Mouse (Mus musculus): Measurements from ENCODE around the gene Gm9789. TPM values are rescaled to one million over a fixed set of nuclear protein-coding genes. Genes with fewer than 3 reads are reported as not detected.

Gene Gm9789
- total and polyA plus RNA-seq, 3 experiments, result not detected

DNA sequence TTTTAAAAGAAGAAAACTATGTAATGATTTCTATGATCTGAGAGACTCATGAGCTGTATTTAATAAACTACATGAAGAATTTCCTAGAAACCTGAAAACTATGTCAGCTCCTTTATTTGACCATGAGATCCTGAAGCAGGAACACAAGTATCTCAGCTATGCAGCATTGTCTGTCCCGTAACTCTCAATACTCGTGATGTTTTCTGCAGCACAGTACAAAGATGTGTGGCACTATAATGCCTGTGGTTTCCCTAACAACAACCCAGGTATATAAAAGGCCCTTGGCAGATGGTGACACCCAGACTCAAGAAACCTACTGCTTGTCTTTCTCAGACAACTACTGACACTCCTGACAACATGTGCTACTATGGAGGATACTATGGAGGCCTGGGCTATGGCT, 16.7 kb downstream of the Gm9789 start, which contains the start of gene 1110057P08Rik:
TSS of gene 1110057P08Rik (plus strand) at position 301 of the 400 bp plus-strand sequence.
- Histone ChIP-seq H3K9me3 (replicated peaks; ENCODE audit: low read length) (peaks cover 41% of the 10 kb centered on the region), H3K36me3 (replicated peaks in 1 of 2; ENCODE audit: control insufficient read depth in 1 of 2, insufficient read depth in 1 of 2, low read length in 1 of 2) (no peaks in the 10 kb centered on the region), H3K9ac (ENCODE audit: insufficient read depth, low read depth) (no peak within 1 kb of the TSS), H3K4me2 (ENCODE audit: insufficient read depth, low read depth, poor library complexity, severe bottlenecking) (no peak within 1 kb of the TSS), H3K4me1 (ENCODE audit: control insufficient read depth in 1 of 2, insufficient read depth in 2 of 2) (no peaks in the 10 kb centered on the region), H3K27ac (ENCODE audit: insufficient read depth, low read depth) (no peak within 1 kb of the TSS), H3K27me3 (replicated peaks) (no peaks in the 10 kb centered on the region), H3K79me2 (replicated peaks; ENCODE audit: control insufficient read depth, extremely low read depth, insufficient read depth, poor library complexity, severe bottlenecking) (no peaks in the 10 kb centered on the region), H3K4me3 (replicated peaks in 1 of 3; ENCODE audit: low read depth in 2 of 3, low read length in 2 of 3, poor library complexity in 1 of 3) (no peak within 1 kb of the TSS)
- dilution Hi-C loops (cut with MboI; ENCODE audit: extremely low pct_ligation_motif_present, extremely low pct_unique_long_range_greater_than_20kb, low sequenced_read_pairs) (no loop called here), in situ Hi-C loops (cut with MboI; ENCODE audit: low pct_ligation_motif_present, low pct_unique_long_range_greater_than_20kb, low sequenced_read_pairs) (no loop called here)
- TF ChIP-seq MAZ (IDR thresholded peaks at IDR 0.05; ENCODE audit: low read depth, low read length), result no peak
- no peak for TF ChIP-seq ZMIZ1 (IDR thresholded peaks at IDR 0.05; ENCODE audit: low read depth, low read length)
- no peak for TF ChIP-seq MYC (IDR thresholded peaks at IDR 0.05; ENCODE audit: low read depth, low read length)
- no peak for DNase-seq (ENCODE audit: extremely low read depth)

DNA sequence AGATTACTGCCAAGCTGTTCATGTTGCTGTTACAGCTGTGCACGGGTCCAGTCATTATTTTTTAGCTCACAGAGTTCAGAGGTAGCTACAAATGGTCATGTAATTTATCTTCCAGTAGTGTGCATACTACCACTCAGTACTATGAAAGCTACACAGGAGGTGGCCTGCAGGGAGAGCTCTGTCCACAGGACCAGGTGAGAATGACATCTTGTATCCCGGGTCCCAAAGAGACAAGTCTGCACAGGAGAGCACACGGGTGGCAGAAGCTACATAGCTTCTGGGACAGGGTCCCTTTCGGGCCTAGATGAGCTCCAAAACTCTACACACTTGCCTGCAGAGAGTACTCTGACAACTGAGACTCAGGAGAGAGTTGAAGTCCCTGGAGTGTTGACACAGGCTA, 30.9 kb downstream of the Gm9789 start:
- H3K9ac ChIP-seq (ENCODE audit: insufficient read depth, low read depth), result no peak overlapping the region
- in situ Hi-C loops (cut with MboI; ENCODE audit: low pct_ligation_motif_present, low pct_unique_long_range_greater_than_20kb, low sequenced_read_pairs) (no loop called here), dilution Hi-C loops (cut with MboI; ENCODE audit: extremely low pct_ligation_motif_present, extremely low pct_unique_long_range_greater_than_20kb, low sequenced_read_pairs) (no loop called here)
- no peak overlapping the region for H3K4me3 ChIP-seq (replicated peaks in 1 of 3; ENCODE audit: low read depth in 2 of 3, low read length in 2 of 3, poor library complexity in 1 of 3)
- no peak for DNase-seq (ENCODE audit: extremely low read depth)
- H3K79me2 ChIP-seq (replicated peaks; ENCODE audit: control insufficient read depth, extremely low read depth, insufficient read depth, poor library complexity, severe bottlenecking), result no peaks in the 10 kb centered on the region
- H3K9me3 ChIP-seq (replicated peaks; ENCODE audit: low read length), result peaks cover 16% of the 10 kb centered on the region
- H3K4me2 ChIP-seq (ENCODE audit: insufficient read depth, low read depth, poor library complexity, severe bottlenecking), result no peak overlapping the region
- H3K27me3 ChIP-seq (replicated peaks), result no peaks in the 10 kb centered on the region
- no peak for TF ChIP-seq ELF1 (IDR thresholded peaks at IDR 0.05; ENCODE audit: low read depth, low read length)
- no peak for TF ChIP-seq CHD2 (IDR thresholded peaks at IDR 0.05; ENCODE audit: low read length)
- TF ChIP-seq ZKSCAN1 (IDR thresholded peaks at IDR 0.05; ENCODE audit: borderline replicate concordance, low read depth, low read length), result no peak
- TF ChIP-seq CHD1 (IDR thresholded peaks at IDR 0.05; ENCODE audit: low read depth, low read length), result no peak
- no peak for TF ChIP-seq RAD21 (IDR thresholded peaks at IDR 0.05; ENCODE audit: low read depth, low read length)
- no peak for TF ChIP-seq NELFE (IDR thresholded peaks at IDR 0.05; ENCODE audit: low read depth, low read length)
- no peaks in the 10 kb centered on the region for H3K36me3 ChIP-seq (replicated peaks in 1 of 2; ENCODE audit: control insufficient read depth in 1 of 2, insufficient read depth in 1 of 2, low read length in 1 of 2)
- H3K27ac ChIP-seq (ENCODE audit: insufficient read depth, low read depth), result no peak overlapping the region
- H3K4me1 ChIP-seq (ENCODE audit: control insufficient read depth in 1 of 2, insufficient read depth in 2 of 2), result no peaks in the 10 kb centered on the region

DNA sequence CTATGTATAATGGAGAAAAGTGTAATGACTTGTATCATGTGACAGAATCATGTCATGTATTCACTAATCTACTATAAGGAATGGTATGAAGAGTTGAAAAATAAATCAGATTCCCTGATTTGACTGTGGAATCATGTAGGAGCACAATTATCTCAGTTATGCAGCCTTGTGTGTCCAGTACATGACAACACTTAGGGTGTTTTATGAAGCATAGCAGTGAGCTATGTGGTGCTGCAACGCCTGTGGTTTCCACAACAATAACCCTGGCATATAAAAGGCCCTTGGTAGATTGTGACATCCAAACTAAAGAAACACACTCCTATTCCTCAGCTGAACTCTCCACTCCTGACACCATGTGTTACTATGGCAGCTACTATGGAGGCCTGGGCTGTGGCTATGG, 47.8 kb downstream of the Gm9789 start, which contains the start of gene Krtap20-2:
TSS of gene Krtap20-2 (plus strand) at position 301 of the 400 bp plus-strand sequence.
- H3K79me2 ChIP-seq (replicated peaks; ENCODE audit: control insufficient read depth, extremely low read depth, insufficient read depth, poor library complexity, severe bottlenecking), result no peaks in the 10 kb centered on the region
- no peaks in the 10 kb centered on the region for H3K27me3 ChIP-seq (replicated peaks)
- no peaks in the 10 kb centered on the region for H3K36me3 ChIP-seq (replicated peaks in 1 of 2; ENCODE audit: control insufficient read depth in 1 of 2, insufficient read depth in 1 of 2, low read length in 1 of 2)
- TF ChIP-seq RAD21 (IDR thresholded peaks at IDR 0.05; ENCODE audit: low read depth, low read length) (no peak), EP300 (IDR thresholded peaks at IDR 0.05; ENCODE audit: low read length) (no peak), IRF4 (IDR thresholded peaks at IDR 0.05; ENCODE audit: low read depth, low read length) (no peak), RCOR1 (conservative IDR thresholded peaks at IDR 0.05; ENCODE audit: low read depth, low read length) (no peak)
- in situ Hi-C loops (cut with MboI; ENCODE audit: low pct_ligation_motif_present, low pct_unique_long_range_greater_than_20kb, low sequenced_read_pairs) (no loop called here), dilution Hi-C loops (cut with MboI; ENCODE audit: extremely low pct_ligation_motif_present, extremely low pct_unique_long_range_greater_than_20kb, low sequenced_read_pairs) (no loop called here)
- H3K27ac ChIP-seq (ENCODE audit: insufficient read depth, low read depth), result no peak within 1 kb of the TSS
- no peak within 1 kb of the TSS for H3K4me3 ChIP-seq (replicated peaks in 1 of 3; ENCODE audit: low read depth in 2 of 3, low read length in 2 of 3, poor library complexity in 1 of 3)
- H3K9ac ChIP-seq (ENCODE audit: insufficient read depth, low read depth), result no peak within 1 kb of the TSS
- no peak for DNase-seq (ENCODE audit: extremely low read depth)
- H3K4me1 ChIP-seq (ENCODE audit: control insufficient read depth in 1 of 2, insufficient read depth in 2 of 2), result no peaks in the 10 kb centered on the region
- H3K4me2 ChIP-seq (ENCODE audit: insufficient read depth, low read depth, poor library complexity, severe bottlenecking), result no peak within 1 kb of the TSS
- H3K9me3 ChIP-seq (replicated peaks; ENCODE audit: low read length), result peaks cover 25% of the 10 kb centered on the region

Other genes starting within 250 kb of the Gm9789 start
- gene Krtap19-9b, start 225.7 kb upstream of the Gm9789 start, total RNA-seq (2012; rRNA removed), result not detected in 2 replicates
- gene Krtap19-9b, start 225.7 kb upstream of the Gm9789 start, total RNA-seq (2014; rRNA removed), result not detected in 2 replicates
- gene Krtap19-9b, start 225.7 kb upstream of the Gm9789 start, polyA plus RNA-seq (2012; ENCODE audit: insufficient read length, low read depth), result not detected in 2 replicates
- not detected in 2 replicates for gene Krtap16-3, start 195.1 kb upstream of the Gm9789 start, total RNA-seq (2012; rRNA removed)
- not detected in 2 replicates for gene Krtap16-3, start 195.1 kb upstream of the Gm9789 start, total RNA-seq (2014; rRNA removed)
- not detected in 2 replicates for gene Krtap16-3, start 195.1 kb upstream of the Gm9789 start, polyA plus RNA-seq (2012; ENCODE audit: insufficient read length, low read depth)
- gene Krtap22-2, start 147.2 kb upstream of the Gm9789 start, total RNA-seq (2012; rRNA removed), result not detected in 2 replicates
- gene Krtap22-2, start 147.2 kb upstream of the Gm9789 start, total RNA-seq (2014; rRNA removed), result not detected in 2 replicates
- gene Krtap22-2, start 147.2 kb upstream of the Gm9789 start, polyA plus RNA-seq (2012; ENCODE audit: insufficient read length, low read depth), result not detected in 2 replicates
- gene Gm10229, start 142.7 kb upstream of the Gm9789 start, total RNA-seq (2012; rRNA removed), result not detected in 2 replicates
- gene Gm10229, start 142.7 kb upstream of the Gm9789 start, total RNA-seq (2014; rRNA removed), result not detected in 2 replicates
- gene Gm10229, start 142.7 kb upstream of the Gm9789 start, polyA plus RNA-seq (2012; ENCODE audit: insufficient read length, low read depth), result not detected in 2 replicates
- gene Krtap6-1, start 126.3 kb upstream of the Gm9789 start, total RNA-seq (2012; rRNA removed), result not detected in 2 replicates
- not detected in 2 replicates for gene Krtap6-1, start 126.3 kb upstream of the Gm9789 start, total RNA-seq (2014; rRNA removed)
- gene Krtap6-1, start 126.3 kb upstream of the Gm9789 start, polyA plus RNA-seq (2012; ENCODE audit: insufficient read length, low read depth), result not detected in 2 replicates
- gene Gm10228, start 116.5 kb upstream of the Gm9789 start, total RNA-seq (2012; rRNA removed), result not detected in 2 replicates
- gene Gm10228, start 116.5 kb upstream of the Gm9789 start, total RNA-seq (2014; rRNA removed), result not detected in 2 replicates
- gene Gm10228, start 116.5 kb upstream of the Gm9789 start, polyA plus RNA-seq (2012; ENCODE audit: insufficient read length, low read depth), result not detected in 2 replicates
- gene Krtap6-5, start 110.1 kb upstream of the Gm9789 start, total RNA-seq (2012; rRNA removed), result not detected in 2 replicates
- gene Krtap6-5, start 110.1 kb upstream of the Gm9789 start, total RNA-seq (2014; rRNA removed), result not detected in 2 replicates
- gene Krtap6-5, start 110.1 kb upstream of the Gm9789 start, polyA plus RNA-seq (2012; ENCODE audit: insufficient read length, low read depth), result not detected in 2 replicates
- not detected in 2 replicates for gene 1110025L11Rik, start 94.0 kb upstream of the Gm9789 start, total RNA-seq (2012; rRNA removed)
- not detected in 2 replicates for gene 1110025L11Rik, start 94.0 kb upstream of the Gm9789 start, total RNA-seq (2014; rRNA removed)
- gene 1110025L11Rik, start 94.0 kb upstream of the Gm9789 start, polyA plus RNA-seq (2012; ENCODE audit: insufficient read length, low read depth), result not detected in 2 replicates
- gene Krtap6-3, start 73.9 kb upstream of the Gm9789 start, total RNA-seq (2012; rRNA removed), result not detected in 2 replicates
- not detected in 2 replicates for gene Krtap6-3, start 73.9 kb upstream of the Gm9789 start, total RNA-seq (2014; rRNA removed)
- not detected in 2 replicates for gene Krtap6-3, start 73.9 kb upstream of the Gm9789 start, polyA plus RNA-seq (2012; ENCODE audit: insufficient read length, low read depth)
- not detected in 2 replicates for gene Gm6358, start 17.1 kb upstream of the Gm9789 start, total RNA-seq (2012; rRNA removed)
- gene Gm6358, start 17.1 kb upstream of the Gm9789 start, total RNA-seq (2014; rRNA removed), result not detected in 2 replicates
- not detected in 2 replicates for gene Gm6358, start 17.1 kb upstream of the Gm9789 start, polyA plus RNA-seq (2012; ENCODE audit: insufficient read length, low read depth)
- gene Gm10061, start 6.9 kb upstream of the Gm9789 start, total RNA-seq (2012; rRNA removed), result not detected in 2 replicates
- gene Gm10061, start 6.9 kb upstream of the Gm9789 start, total RNA-seq (2014; rRNA removed), result not detected in 2 replicates
- not detected in 2 replicates for gene Gm10061, start 6.9 kb upstream of the Gm9789 start, polyA plus RNA-seq (2012; ENCODE audit: insufficient read length, low read depth)
- gene Gm7735, start 11.5 kb downstream of the Gm9789 start, total RNA-seq (2012; rRNA removed), result not detected in 2 replicates
- gene Gm7735, start 11.5 kb downstream of the Gm9789 start, total RNA-seq (2014; rRNA removed), result not detected in 2 replicates
- gene Gm7735, start 11.5 kb downstream of the Gm9789 start, polyA plus RNA-seq (2012; ENCODE audit: insufficient read length, low read depth), result not detected in 2 replicates
- not detected in 2 replicates for gene 1110057P08Rik, start 16.8 kb downstream of the Gm9789 start, total RNA-seq (2012; rRNA removed)
- not detected in 2 replicates for gene 1110057P08Rik, start 16.8 kb downstream of the Gm9789 start, total RNA-seq (2014; rRNA removed)
- not detected in 2 replicates for gene 1110057P08Rik, start 16.8 kb downstream of the Gm9789 start, polyA plus RNA-seq (2012; ENCODE audit: insufficient read length, low read depth)
- gene Krtap20-2, start 47.9 kb downstream of the Gm9789 start, total RNA-seq (2012; rRNA removed), result not detected in 2 replicates
- gene Krtap20-2, start 47.9 kb downstream of the Gm9789 start, total RNA-seq (2014; rRNA removed), result not detected in 2 replicates
- not detected in 2 replicates for gene Krtap20-2, start 47.9 kb downstream of the Gm9789 start, polyA plus RNA-seq (2012; ENCODE audit: insufficient read length, low read depth)
- gene Krtap21-1, start 245.9 kb downstream of the Gm9789 start, total RNA-seq (2012; rRNA removed), result not detected in 2 replicates
- not detected in 2 replicates for gene Krtap21-1, start 245.9 kb downstream of the Gm9789 start, total RNA-seq (2014; rRNA removed)
- gene Krtap21-1, start 245.9 kb downstream of the Gm9789 start, polyA plus RNA-seq (2012; ENCODE audit: insufficient read length, low read depth), result not detected in 2 replicates